Mouse (Mus musculus): ENCODE measurements around the gene Mfsd2a. TPM values are rescaled to one million over a fixed set of nuclear protein-coding genes. Genes with fewer than 3 reads are reported as not detected.

Mfsd2a gene
- total RNA-seq, 2 experiments from 2014 or later, result not detected

GRCm38 (mm10) chr4:122939048-122939796 is 21.8 kb downstream of the Mfsd2a start:
- no peak for ATAC-seq (replicated peaks; ENCODE audit: low FRiP score, poor library complexity, severe bottlenecking)

GRCm38 (mm10) chr4:122937489-122937888 is 23.5 kb downstream of the Mfsd2a start:
- no peak for ATAC-seq (replicated peaks; ENCODE audit: low FRiP score, poor library complexity, severe bottlenecking)

- ATAC-seq (replicated peaks; ENCODE audit: low FRiP score, poor library complexity, severe bottlenecking), result no peak
These were observed 25.4 kb downstream of the Mfsd2a start for GRCm38 (mm10) chr4:122935466-122936099.

- ATAC-seq (replicated peaks; ENCODE audit: low FRiP score, poor library complexity, severe bottlenecking), result no peak
These were observed 27.1 kb downstream of the Mfsd2a start for GRCm38 (mm10) chr4:122933857-122934256.

- no peak for ATAC-seq (replicated peaks; ENCODE audit: low FRiP score, poor library complexity, severe bottlenecking)
These were observed 27.9 kb downstream of the Mfsd2a start for GRCm38 (mm10) chr4:122933051-122933591.

GRCm38 (mm10) chr4:122932239-122932978 is 28.6 kb downstream of the Mfsd2a start:
- no peak for ATAC-seq (replicated peaks; ENCODE audit: low FRiP score, poor library complexity, severe bottlenecking)

- ATAC-seq (replicated peaks; ENCODE audit: low FRiP score, poor library complexity, severe bottlenecking), result no peak
These were observed 29.9 kb downstream of the Mfsd2a start for GRCm38 (mm10) chr4:122930939-122931590.

GRCm38 (mm10) chr4:122923392-122924344 is 37.3 kb downstream of the Mfsd2a start:
- ATAC-seq (replicated peaks; ENCODE audit: low FRiP score, poor library complexity, severe bottlenecking), result no peak

- ATAC-seq (replicated peaks; ENCODE audit: low FRiP score, poor library complexity, severe bottlenecking), result no peak
These were observed 38.1 kb downstream of the Mfsd2a start for GRCm38 (mm10) chr4:122922841-122923240.

GRCm38 (mm10) chr4:122915985-122916384 is 45.0 kb downstream of the Mfsd2a start:
- no peak for ATAC-seq (replicated peaks; ENCODE audit: low FRiP score, poor library complexity, severe bottlenecking)

GRCm38 (mm10) chr4:122914186-122914585 is 46.8 kb downstream of the Mfsd2a start:
- no peak for ATAC-seq (replicated peaks; ENCODE audit: low FRiP score, poor library complexity, severe bottlenecking)

- no peak for ATAC-seq (replicated peaks; ENCODE audit: low FRiP score, poor library complexity, severe bottlenecking)
These were observed 48.4 kb downstream of the Mfsd2a start for GRCm38 (mm10) chr4:122912613-122913012.

- ATAC-seq (replicated peaks; ENCODE audit: low FRiP score, poor library complexity, severe bottlenecking), result no peak; the same call in 1 of the 2 replicates
These were observed 50.4 kb downstream of the Mfsd2a start for GRCm38 (mm10) chr4:122910577-122910976.

- ATAC-seq (replicated peaks; ENCODE audit: low FRiP score, poor library complexity, severe bottlenecking), result no peak
These were observed 51.3 kb downstream of the Mfsd2a start for GRCm38 (mm10) chr4:122909572-122910189.

GRCm38 (mm10) chr4:122905359-122905758 is 55.6 kb downstream of the Mfsd2a start:
- no peak for ATAC-seq (replicated peaks; ENCODE audit: low FRiP score, poor library complexity, severe bottlenecking)

- no peak for ATAC-seq (replicated peaks; ENCODE audit: low FRiP score, poor library complexity, severe bottlenecking)
These were observed 57.3 kb downstream of the Mfsd2a start for GRCm38 (mm10) chr4:122903709-122904108.

GRCm38 (mm10) chr4:122902156-122902555 is 58.8 kb downstream of the Mfsd2a start:
- no peak for ATAC-seq (replicated peaks; ENCODE audit: low FRiP score, poor library complexity, severe bottlenecking)

GRCm38 (mm10) chr4:122898313-122898712 is 62.7 kb downstream of the Mfsd2a start:
- no peak; the same call in 1 of the 2 replicates for ATAC-seq (replicated peaks; ENCODE audit: low FRiP score, poor library complexity, severe bottlenecking)
